ENCODE assay signal across 16 mouse cellular contexts in genomic region chr1:192066956-192067355, GRCm38 (mm10).
"Had no signal": no experiment of that assay in that cellular context is flagged by ENCODE, and none has a peak within 500 bp of the region (broad histone marks: within the 10 kb centered on the region; RNA-seq: fewer than 3 reads in every experiment).

No protein-coding gene starts in this region.

- ATAC-seq: hindbrain, postnatal 0 days; intestine, embryonic 16.5 days; liver, embryonic 12.5 days had no signal

- DNase-seq: gastrocnemius, postnatal 14 days; gastrocnemius, postnatal 36 days; heart, adult 18-20 months; heart, postnatal 10 days; heart, postnatal 36 days; kidney, adult 11 months; kidney, adult 2 months; kidney, adult 9 months; kidney, postnatal 14 days; kidney, postnatal 36 days; layer of hippocampus, adult 9-11 months; layer of hippocampus, postnatal 36 days; left cerebral cortex, postnatal 4 days had no signal
